Mouse (Mus musculus): ENCODE measurements around the gene Scnm1.
A peak's percentile ranks its signal among the peaks of the same experiment; 100 is the strongest.
"Not testable (repeated sequence)": the region's sequence is repeated elsewhere in the genome, so short reads cannot be mapped to it uniquely, and the experiment has no call there.

Scnm1 gene

DNA sequence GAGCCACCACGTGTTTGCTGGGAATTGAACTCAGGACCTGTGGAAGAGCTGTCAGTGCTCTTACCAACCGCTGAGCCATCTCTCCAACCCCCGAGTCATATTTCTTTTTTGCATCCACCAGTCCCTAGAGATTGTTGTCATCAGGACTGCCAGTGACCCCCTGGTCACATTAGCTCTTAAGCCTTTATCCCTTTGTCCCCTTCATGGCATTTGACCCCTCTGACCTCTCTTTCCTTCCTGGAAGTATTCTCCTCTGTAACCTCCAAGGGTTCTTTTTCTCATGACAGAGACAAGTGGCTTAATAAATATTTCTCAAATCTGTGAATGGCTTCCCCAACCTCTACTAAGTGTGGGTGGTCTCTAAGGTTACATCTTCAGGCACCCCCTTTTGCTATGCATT lies 14.1 kb upstream of the Scnm1 start:
- no peak for DNase-seq (ENCODE audit: low spot score)

DNA sequence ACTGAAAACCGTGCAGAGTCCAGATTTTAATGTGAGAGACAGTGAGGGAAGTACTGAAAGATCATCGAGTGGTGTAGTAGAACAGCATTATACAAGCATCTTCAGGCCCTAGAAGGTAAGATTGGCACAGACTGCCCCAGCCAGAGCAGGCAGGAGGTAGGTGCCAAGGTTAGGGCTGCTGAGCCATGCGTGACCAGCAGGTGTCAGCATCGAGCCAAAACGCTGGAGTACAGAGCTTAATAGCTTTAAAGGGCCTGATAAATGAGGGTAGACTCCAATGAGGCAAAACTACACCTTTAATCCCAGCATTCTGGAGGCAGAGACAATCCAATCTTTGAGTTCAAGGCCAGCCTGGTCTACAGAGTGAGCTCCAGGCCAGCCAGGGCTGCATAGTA lies 8.8 kb upstream of the Scnm1 start:
- DNase-seq (ENCODE audit: low spot score): peak; percentile 86

DNA sequence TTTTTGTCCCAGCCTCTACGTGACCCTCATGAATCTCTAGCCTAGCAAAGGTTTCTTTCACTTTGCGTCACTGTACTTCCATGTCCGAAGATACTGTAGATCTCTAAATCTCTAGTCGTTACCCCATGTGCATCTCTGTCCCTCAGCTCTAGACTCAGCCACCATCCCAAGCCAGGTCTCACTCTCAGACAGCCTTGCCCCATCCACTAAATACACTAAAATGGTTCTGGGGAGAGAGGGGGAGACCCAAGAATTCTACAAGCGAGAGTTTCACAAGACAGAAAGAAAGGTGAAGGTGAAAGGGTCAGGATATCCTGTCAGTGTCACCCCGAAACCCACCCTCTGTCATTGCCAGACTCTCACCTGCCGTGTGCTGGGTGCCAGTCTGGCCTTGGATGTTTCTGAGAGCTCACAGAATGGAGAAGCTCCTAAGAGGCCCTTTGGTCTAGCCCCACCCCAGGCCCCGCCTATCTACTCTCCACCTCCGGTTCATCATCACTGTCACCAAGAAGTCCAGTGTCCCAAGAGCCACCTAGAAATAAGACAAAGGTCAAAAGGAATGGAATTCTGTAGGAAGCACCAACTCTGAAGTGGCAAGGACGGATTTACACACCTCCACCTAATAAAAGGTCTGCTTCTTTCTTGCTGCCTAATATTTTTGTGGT lies 8.3 kb upstream of the Scnm1 start, which contains the start of gene Tnfaip8l2:
Gene Tnfaip8l2, minus strand, starts transcription at position 409 of the 665 bp plus-strand sequence.
- no peak for DNase-seq (ENCODE audit: low spot score)

DNA sequence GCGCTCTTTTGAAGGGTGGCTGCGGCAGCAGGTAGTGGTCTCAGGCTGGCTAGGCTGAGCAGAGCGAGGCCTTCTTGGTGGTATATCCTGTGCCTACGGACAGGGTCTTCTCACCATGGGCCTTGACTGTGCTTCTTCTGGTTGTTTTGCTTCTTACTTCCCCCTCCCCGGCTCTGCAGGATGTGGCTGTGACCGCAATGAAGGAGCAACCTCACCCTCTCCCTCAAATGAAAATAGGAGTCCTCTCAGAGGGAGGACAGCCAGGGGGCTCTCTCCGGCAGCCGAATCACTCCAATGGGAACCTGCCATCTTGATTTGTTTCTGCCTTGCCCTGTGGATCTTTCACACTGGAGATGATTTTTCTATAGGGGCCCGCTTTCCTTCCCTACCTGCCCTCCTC lies 7.7 kb upstream of the Scnm1 start:
- DNase-seq (ENCODE audit: low spot score): no peak

DNA sequence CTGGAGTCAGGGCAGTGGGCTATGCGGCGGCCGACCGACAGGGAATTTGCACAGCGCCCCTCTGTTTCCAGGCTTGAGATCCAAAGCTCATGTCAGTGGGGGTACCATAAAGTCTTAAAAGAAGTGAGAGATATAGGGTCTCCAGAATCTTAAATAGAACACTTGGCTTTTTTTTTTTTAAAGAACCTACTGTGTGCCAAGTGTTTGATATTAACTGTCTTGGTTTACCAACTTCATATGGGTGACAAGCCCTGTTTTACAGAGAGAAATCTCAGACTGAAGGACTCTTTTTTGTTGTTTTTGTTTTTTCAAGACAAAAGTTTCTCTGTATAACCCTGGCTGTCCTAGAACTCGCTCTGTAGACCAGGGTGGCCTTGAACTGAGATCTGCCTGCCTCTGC lies 7.0 kb upstream of the Scnm1 start:
- DNase-seq (ENCODE audit: low spot score): no peak

DNA sequence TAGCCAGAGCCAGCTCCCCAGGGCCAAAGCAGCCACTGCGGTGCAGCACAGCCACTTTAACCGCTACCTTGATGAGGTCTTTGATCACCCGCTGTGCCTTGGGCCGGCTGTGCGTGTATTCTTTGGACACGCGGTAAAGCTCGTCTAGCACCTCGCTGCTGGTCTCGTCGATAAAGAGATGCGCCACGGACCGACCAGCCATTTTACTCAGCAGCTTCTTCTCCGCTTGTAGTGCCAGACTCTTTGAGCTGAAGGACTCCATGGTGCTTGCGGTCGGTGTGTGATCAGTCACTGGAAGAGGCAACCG lies 6.4 kb upstream of the Scnm1 start:
- no peak for DNase-seq (ENCODE audit: low spot score)

DNA sequence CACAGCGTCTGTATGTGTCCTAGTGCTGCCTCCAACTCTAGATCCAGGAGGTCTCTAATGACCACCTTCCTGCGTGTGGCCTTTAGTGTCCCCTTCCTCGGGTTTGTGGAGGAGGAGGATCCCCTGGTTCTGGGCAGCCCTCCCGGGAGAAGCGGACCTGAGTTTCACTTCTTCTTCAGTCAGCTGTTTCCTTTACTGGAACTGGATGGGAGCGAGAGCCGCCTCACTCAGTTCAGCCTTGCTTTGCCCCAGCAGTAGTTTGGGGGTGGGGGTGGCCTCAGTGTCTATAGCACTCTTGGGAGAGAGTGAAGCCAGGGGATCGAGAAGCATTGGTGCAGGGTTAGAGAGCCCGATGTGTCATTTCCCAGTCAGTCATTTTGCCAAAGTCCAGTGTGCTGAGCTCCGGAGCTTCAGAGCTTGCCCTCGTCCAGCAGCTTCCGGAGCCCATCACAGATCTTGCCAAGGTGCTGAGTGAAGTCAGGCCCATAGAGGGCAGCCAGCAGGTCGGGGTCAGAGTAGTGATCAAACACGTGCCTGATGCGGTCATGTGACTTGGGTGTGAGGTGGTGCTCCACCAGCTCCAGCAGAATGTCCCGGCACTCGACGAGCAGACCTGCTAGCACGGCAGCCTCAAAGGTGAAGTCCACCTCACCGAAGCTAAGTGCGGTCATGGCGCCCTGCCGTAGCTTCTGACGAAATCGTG lies 5.9 kb upstream of the Scnm1 start:
- no peak for DNase-seq (ENCODE audit: low spot score)

DNA sequence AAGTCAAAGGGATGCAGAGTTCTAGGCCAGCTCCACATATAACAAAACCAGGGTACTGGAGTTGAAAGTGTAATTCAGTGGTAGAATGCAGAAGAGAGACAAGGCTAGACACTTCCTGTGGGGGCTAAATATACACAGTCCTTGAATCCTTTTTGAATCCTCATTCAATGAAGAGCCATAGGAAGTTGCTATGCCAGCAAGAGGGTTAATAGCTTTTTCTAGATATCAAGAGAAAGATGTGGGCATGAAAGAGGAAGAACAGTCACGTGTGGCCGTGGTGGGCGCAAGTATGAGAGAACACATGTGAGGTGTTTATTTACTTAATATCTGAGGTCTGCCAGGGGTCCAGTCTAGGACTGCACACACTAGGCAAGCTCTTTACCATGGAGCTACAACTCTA lies 2.5 kb upstream of the Scnm1 start:
- DNase-seq (ENCODE audit: low spot score): no peak

DNA sequence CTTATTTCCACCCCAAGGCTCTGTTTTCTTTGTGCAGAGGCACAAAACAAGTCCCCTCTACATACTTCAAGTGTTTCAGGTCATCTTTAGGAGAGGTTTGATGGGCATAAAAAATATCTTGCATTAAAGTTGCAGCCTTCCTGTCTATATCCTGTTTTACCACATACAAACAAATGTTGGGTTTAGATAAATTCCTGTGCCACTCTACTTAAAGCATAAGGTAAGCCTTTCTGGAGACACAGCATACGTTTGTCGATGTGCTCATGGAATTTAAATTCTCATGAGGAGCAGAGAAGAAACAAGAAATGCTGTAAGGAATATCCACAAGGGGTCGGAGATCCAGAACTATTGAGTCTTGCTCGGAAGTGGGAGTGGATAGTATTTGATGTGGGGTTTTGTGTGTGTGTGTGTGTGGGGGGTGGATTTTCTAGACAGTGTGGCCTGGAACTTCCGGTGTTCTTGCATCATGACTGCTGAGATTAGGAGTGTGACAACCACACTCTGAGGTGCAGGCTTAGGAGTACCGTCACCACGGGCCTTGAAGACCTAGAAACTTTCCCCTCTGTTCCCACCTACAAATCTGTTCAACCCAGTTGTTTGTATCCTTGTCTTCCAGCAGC lies 1.7 kb upstream of the Scnm1 start:
- no peak for DNase-seq (ENCODE audit: low spot score)

DNA sequence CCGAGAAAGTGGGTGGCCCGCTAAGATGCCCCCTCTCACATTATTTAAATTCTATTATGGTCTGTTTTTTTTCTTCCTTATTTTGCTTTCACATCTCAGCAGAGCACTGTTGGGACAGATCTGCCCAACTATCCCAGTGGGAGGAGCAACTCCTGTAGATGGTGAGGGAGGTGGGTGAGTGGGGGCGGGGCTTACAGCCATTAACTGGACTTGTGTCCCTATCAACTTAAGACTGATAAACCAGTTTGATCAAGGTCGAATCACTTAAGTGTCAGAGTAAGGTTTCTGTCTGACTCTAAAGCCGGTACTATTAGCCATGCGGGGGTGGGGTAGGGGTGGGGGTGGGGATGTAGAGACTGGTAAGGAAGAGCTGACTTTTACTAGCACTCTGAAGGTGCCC lies 1.2 kb upstream of the Scnm1 start:
- peak; percentile 74 for DNase-seq (ENCODE audit: low spot score)

DNA sequence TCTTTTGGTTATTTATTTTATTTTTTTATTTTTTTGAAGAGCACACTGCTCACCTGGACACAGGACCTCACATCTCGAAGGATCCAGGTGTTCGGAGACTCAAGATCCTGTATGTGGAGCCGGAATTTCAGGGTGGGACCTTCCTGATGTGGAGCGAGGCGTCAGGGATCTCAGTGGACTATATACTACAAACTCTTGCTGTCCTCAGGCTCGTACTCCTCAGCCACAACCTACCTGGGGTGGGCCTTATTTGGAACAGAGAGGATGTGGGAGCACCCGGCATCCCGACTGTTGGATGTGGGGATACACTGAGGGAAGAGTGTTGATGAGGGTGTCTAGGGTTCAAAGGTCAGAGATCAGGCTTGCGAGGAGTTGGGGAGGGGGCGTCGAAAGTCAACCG lies 322 bp upstream of the Scnm1 start:
- not testable (repeated sequence) for DNase-seq (ENCODE audit: low spot score)

DNA sequence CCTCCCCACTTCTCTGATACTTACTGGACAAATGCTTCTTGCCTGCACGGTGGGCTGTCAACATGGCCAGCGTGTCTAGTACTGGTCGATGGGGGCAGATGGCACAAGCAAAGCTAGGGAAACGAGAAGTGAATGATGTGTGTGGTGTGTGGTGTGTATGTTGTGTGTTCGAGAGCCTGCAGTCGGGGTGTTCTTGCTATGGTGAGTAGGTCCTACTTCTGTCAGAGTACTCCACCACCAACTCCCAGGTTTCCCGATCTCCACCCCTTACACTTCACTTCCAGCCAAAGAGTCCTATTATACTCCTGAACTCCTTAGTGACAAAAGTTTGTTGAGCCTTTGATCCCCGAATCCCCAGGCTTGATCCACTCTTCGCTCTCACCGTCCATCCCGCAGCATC lies 635 bp downstream of the Scnm1 start:
- DNase-seq (ENCODE audit: low spot score): no peak

DNA sequence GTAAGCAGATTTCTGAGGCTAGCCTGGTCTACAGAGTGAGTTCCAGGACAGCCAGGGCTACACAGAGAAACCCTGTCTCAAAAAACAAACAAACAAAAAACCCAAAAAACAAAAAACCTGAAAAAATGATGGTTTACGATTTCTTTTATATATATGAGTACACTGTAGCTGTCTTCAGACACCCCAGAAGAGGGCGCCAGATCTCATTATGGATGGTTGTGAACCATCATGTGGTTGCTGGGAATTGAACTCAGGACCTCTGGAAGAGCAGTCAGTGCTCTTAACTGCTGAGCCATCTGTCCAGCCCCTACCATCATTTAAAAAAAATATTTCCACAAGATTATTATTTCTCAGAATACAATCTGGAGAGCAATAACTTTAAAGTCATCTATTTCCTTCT lies 1.4 kb downstream of the Scnm1 start:
- DNase-seq (ENCODE audit: low spot score): not testable (repeated sequence)

DNA sequence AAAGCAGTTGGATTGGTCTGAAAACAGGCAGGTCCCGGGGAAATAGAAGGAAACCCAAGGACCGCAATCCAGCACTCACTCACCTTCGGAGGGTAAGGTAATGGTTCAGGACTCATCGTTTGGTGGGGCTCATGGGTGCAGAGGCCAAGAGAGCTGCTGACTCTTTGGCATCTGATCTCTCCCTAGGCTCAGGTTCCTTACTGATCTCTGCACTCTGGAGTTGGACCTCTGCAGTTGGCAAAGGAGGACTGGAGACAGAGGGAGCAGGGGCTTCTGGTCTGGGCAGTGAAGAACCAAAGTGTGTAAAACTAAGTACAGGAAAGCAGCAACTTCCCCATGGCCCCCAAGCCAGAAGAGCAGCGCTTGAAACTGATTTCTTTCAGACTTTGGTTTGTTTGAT lies 3.7 kb downstream of the Scnm1 start:
- no peak for DNase-seq (ENCODE audit: low spot score)

DNA sequence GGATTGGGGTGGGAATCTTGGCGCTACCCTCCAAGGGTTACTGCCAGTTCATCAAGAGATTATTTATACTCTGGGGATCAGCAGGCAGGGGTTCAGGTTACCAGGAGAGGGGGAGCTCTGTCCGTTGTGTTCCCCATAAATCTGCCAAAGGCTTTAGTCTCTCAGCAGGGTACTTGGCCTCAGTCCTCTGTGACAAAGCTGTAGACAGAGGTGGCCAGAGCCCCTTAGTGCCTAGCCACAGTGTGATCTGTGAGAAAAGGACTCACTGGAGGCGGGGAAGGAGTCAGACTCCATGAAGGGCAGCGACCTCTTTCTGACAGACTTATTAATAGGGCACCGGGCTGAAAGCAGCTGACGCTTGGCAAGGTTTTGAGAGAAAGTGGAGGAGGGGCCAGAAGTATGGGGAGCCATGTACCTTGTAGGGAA lies 4.6 kb downstream of the Scnm1 start:
- no peak for DNase-seq (ENCODE audit: low spot score)

DNA sequence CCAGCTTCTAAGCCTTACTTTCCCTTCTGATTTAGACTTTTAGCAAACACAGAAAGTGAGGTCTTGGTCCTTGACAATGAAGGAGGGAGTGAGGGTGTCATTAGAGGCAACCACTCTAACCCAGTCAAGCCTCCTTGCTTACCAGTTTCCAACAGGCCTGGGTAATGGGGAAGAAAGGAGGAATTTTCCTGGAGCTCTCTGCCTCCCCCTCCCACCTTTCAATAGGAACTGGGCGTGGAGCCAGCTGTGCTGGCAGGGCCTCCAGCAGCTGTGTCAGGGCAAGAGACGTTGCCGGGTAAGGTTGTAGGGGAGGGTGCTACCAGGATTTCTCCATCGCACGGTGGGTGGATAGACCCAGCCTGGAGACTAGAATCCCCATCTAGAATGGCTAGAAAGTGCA lies 8.8 kb downstream of the Scnm1 start:
- no peak for DNase-seq (ENCODE audit: low spot score)

DNA sequence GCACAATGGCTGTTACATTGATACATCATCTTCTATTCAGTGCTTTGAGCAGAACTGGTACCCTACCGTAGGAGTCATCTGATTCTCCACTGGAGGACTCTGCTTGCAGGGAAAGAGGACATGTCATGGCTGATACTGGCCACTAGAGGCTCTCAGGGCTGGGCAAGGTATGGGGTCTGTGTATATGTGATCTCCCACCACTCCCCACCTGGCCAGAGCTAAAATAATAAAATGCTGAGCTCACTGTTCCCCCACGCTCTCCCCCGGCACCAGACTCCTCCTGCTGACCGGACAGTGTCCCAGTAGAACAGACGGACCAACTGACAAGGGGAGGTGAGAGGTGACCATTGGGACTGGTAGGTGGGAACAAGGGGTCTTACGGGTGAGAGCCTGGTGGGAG lies 9.6 kb downstream of the Scnm1 start, which contains the start of gene Tmod4:
Gene Tmod4, plus strand, starts transcription at position 231 of the 400 bp plus-strand sequence.
- DNase-seq (ENCODE audit: low spot score): no peak

DNA sequence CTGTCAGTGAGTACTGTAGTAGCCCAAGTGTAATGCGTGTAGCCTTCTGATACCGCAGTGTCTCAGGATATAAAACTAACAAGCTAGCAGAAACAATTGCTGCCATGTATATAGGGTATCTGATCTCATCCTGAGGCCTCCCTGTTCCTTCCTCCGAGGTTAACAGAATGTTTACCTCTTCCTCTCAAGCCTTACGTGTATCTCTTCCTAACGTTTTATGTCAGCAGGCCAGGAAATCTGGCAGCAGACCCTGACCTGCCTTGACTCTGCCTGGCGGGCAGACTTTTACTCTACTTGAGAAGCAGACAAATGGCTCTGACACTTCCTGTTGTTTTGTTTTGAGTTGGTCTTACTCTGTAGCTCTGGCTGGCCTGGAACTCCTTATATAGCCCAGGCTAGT lies 12.2 kb downstream of the Scnm1 start:
- no peak for DNase-seq (ENCODE audit: low spot score)

DNA sequence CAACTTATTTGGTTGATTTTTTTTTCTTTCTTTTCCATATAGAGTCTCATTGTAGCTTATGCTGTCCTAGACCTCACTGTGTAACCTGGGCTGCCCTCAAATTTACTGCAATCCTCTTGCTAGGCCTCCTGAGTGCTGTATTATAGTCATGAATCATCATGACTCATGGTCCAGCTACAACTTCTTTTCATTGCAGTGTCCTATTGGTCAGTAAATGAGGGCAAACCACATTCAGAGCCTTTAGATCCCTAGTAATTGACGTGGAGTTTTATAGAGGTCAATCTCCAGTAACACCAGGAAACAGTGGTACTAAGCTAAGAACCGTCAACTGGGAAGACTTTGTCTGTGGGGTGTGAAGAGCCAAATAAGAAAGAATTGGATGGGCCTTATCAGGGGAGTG lies 16.1 kb downstream of the Scnm1 start:
- DNase-seq (ENCODE audit: low spot score): no peak

DNA sequence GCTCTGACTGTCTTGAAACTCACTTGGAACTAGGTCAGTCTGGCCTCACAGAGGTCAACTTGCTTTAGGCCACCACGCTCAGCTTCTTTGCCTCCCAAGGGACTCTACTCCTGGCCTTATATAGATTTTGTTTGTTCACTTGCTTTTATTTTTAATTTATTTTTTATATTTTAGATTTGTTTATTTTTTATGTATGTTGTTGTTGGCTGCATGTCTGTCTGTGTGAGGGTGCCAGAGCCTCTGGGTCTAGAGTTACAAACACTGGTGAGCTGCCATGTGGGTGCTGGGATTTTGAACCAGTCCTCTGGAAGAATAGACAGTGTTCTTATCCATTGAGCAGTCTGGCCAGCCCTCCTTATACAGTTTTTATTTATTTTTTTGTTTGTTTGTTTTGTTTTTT lies 21.1 kb downstream of the Scnm1 start:
- no peak for DNase-seq (ENCODE audit: low spot score)

DNA sequence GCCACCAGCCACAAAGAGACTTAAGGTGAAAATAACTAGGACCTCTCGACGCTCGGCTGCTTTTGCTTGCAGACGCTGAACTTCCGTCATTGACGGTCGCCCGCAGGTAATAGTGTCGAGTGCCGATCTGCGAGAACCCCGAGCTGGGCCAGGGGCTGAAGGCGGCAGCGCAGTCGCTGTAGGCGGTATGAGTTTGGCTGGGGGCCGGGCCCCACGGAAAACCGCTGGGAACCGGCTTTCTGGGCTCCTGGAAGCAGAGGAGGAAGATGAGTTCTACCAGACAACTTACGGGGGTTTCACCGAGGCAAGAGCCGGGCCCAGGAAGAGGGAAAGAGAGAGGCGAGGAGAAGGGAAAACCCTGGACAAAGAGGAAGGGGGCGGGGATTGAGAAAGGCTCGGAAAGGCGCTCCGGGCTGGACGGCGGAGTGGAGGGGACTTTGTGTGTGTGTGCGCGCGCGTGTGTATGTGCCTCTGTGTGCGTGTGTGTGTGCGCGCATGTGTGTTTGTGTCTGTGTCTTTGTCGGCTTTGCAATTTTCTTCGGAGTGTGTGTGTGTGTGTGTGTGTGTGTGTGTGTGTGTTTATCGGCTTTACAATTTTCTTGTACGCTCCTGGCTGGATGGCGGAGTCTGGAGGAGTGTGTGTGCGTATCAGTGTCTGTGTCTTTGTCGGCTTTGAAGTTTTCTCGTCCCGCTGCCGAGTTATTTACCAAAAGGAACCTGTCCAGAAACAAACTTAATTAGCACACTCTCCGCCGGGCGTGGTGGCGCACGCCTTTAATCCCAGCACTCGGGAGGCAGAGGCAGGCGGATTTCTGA lies 22.7 kb downstream of the Scnm1 start, which contains the start of gene Vps72:
Gene Vps72, plus strand, starts transcription at position 112 of the 816 bp plus-strand sequence.
- peak; percentile 90 for DNase-seq (ENCODE audit: low spot score)

DNA sequence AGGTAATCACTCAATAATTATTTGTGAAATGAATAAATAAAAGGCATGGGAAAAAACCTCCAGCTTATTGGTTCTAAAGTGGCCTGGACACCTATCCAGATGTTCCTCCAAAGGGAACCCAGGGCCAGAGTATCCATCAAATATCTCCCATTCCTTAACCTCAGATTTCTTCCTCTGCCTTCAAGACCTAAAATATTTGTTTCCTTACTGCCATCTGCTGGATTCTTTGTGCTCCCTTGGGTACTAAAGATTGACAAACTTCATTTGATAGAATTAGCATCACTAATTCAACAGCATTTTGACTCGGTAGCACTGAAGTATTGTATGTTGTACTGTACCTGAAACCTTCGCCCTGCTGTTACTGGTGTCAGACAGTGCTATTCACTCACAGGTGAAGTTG lies 25.9 kb downstream of the Scnm1 start:
- no peak for DNase-seq (ENCODE audit: low spot score)

DNA sequence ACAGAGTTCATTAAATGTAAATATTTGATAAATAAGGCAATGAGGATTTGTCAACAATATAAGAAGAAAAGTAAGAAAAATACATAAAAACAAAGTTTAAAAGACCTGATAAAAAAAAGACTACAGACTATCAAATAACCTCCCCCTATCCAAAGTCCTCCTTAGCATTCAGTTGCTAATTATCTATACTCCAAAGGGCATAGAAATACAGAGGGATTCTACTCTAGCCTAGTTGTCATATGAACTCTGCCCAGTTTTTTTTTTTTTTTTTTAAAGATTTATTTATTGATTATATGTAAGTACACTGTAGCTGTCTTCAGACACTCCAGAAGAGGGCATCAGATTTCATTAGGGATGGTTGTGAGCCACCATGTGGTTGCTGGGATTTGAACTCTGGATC lies 26.5 kb downstream of the Scnm1 start:
- not testable (repeated sequence) for DNase-seq (ENCODE audit: low spot score)

Data from urinary bladder, postnatal 14 days (tissue).